Mouse (Mus musculus) embryonic facial prominence, embryonic 10.5 days (tissue): ENCODE results near the gene Pofut1. TPM values are rescaled to one million over a fixed set of nuclear protein-coding genes. Genes with fewer than 3 reads are reported as not detected.

Source experiments
- DNase-seq: peaks from one replicate; pipeline ENCODE4 v3.0.0-alpha.2; 2017; ENCODE audit warnings: low spot score
- H3K27ac ChIP-seq: fragments of 300-500 bp; sonication (generic); replicated peaks from 2 replicates; pipeline ENCODE4 v1.5.1; 2016; ENCODE audit warnings: mild to moderate bottlenecking
- H3K27me3 ChIP-seq: fragments of 300-500 bp; sonication (generic); replicated peaks from 2 replicates; pipeline ENCODE4 v1.6.1; 2016; ENCODE audit warnings: low read depth, mild to moderate bottlenecking; ENCODE audit not compliant: poor library complexity, severe bottlenecking
- H3K36me3 ChIP-seq: fragments of 300-500 bp; sonication (generic); replicated peaks from 2 replicates; pipeline ENCODE4 v1.6.1; 2016; ENCODE audit warnings: mild to moderate bottlenecking, moderate library complexity
- H3K4me1 ChIP-seq: fragments of 300-500 bp; sonication (generic); 2 replicates; pipeline ENCODE4 v1.6.1; 2016
- H3K4me3 ChIP-seq: fragments of 300-500 bp; sonication (generic); 2 replicates; pipeline ENCODE4 v1.5.1; 2016; ENCODE audit warnings: mild to moderate bottlenecking, moderate library complexity
- H3K9me3 ChIP-seq: fragments of 300-500 bp; sonication (generic); 2 replicates; pipeline ENCODE4 v1.6.1; 2016; ENCODE audit warnings: mild to moderate bottlenecking
- WGBS: fragments of 180-500 bp; shearing (Covaris S2); methylation state at CpG from one replicate; pipeline ENCODE4 v1.1.7; 2016; 5-methylcytosine and 5-hydroxymethylcytosine counted together
- polyA plus RNA-seq: library from polyadenylated mRNA; unstranded; fragments of >200 nt; fragmentation: Nextera tagmentation; extraction: Ambion mirVana; gene quantifications from 2 replicates; pipeline ENCODE4 v1.2.1, GENCODE M21; 2016

Gene Pofut1
- polyA plus RNA-seq, 1 experiment from 2014 or later: 5.6 TPM

DNA sequence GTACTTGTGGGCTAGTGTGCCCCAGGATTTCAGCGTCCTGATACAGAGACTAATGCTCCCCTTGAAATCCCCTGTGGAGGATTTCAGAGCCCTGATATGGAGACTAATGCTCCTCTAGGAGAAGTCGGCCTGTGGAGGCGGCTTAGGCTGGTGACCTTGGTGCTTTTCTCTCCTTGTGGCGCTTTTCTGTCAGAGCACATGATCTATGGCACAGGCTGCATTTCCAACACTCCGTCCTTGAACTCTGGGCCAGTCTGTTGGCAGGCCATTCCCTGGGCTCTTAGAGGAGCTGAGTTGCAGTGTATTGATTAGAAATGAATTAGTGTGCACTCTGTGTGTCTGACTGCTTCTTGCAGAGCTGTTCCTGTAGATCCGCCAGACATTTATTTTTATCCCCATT, 63.9 kb downstream of the Pofut1 start:
- 87% methylated on average over 6 of the region's 6 CpGs for WGBS
- DNase-seq: no peak
- H3K9me3 ChIP-seq: no peaks in the 10 kb centered on the region
- H3K36me3 ChIP-seq: peaks cover 5% of the 10 kb centered on the region
- H3K4me3 ChIP-seq: no peak overlapping the region
- H3K4me1 ChIP-seq: no peaks in the 10 kb centered on the region
- H3K27me3 ChIP-seq: no peaks in the 10 kb centered on the region
- H3K27ac ChIP-seq: no peak overlapping the region

DNA sequence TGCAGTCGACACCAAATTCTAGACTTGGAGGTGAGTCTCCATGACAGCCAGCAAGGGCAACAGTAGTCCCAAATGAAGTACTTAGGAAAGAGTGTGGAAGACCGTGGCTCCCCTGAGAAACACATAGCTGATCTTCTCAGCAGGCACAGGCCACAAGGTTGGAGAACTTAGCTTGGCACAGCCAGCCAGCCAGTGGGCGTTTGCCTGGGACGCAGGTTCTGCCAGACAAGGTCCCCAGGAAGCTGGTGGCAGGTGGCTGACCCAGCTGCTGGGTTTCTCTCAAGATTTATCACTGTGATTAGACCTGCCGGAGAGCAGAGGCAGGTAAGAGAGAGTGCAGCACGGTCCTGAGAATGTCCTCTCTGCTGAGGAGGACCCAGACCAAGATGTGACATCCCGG, 67.3 kb downstream of the Pofut1 start:
- no peaks in the 10 kb centered on the region for H3K27me3 ChIP-seq
- no peak overlapping the region for H3K4me3 ChIP-seq
- DNase-seq: no peak
- H3K9me3 ChIP-seq: no peaks in the 10 kb centered on the region
- H3K4me1 ChIP-seq: no peaks in the 10 kb centered on the region
- no peak overlapping the region for H3K27ac ChIP-seq
- 89% methylated on average over 7 of the region's 7 CpGs for WGBS
- H3K36me3 ChIP-seq: peaks cover 13% of the 10 kb centered on the region; the same call in 1 of the 2 replicates

DNA sequence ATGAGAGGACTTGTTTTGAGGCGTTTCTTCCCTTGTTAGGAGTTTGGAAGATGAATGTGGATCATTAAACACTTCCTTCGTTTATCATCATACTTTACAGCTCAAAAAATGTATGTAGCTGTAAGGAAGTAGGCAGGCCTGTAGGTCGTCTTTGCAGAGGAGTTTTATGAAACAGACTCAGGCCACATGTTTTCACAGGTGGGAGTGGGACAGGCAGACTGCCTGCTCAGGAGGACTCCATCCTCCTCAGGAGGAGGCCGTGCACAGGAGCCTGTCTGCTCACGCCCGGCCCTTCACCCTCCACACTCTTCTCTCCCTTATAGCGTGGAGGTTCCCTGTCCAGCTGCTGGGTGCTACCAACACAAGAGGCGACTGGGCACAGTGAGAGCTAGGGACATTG, 67.8 kb downstream of the Pofut1 start:
- Histone ChIP-seq H3K36me3 (peaks cover 13% of the 10 kb centered on the region; the same call in 1 of the 2 replicates), H3K4me3 (no peak overlapping the region), H3K27ac (no peak overlapping the region), H3K27me3 (no peaks in the 10 kb centered on the region), H3K4me1 (no peaks in the 10 kb centered on the region), H3K9me3 (no peaks in the 10 kb centered on the region)
- DNase-seq: no peak
- WGBS: 83% methylated on average over 8 of the region's 8 CpGs

DNA sequence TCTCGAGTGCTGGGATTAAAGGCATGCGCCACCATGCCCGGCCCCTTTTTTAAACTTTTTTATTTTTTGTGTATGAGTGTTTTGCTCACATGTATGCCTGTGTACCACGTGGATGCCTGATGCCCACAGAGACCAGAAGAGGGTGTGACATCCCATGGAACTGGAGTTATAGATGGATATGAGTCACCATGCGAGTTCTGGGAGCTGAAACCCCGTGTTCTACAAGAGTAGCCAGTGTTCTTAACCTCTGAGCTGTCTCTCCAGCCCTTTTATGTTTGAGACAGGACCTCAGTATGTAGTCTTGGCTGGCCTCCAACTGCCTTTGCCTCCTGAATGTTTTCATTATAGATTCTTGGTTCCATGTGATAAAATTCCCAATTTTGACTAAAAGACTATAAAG, 68.9 kb downstream of the Pofut1 start:
- Histone ChIP-seq H3K36me3 (peaks cover 13% of the 10 kb centered on the region; the same call in 1 of the 2 replicates), H3K27me3 (no peaks in the 10 kb centered on the region), H3K27ac (no peak overlapping the region), H3K9me3 (no peaks in the 10 kb centered on the region), H3K4me3 (no peak overlapping the region), H3K4me1 (no peaks in the 10 kb centered on the region)
- no peak for DNase-seq
- WGBS: 88% methylated on average over 6 of the region's 6 CpGs

DNA sequence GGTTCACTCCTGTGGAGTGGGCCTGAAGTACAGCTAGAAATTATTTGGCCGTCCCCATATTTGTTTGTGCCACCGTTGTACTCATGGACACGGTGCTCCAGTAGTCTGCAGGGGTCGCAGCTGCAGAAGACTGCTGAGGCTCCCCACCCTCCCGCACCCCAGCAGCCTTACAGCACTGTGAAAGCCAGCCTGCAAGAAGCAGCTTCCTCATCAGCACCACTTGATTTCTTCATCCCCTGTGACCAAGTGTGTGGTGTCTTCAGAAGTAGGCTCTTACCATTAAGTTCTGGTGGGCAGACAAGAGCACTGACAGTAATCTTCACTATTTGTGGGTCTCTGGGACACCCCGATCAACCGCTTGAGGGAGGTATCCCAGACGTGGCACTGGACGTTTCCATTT, 71.6 kb downstream of the Pofut1 start:
- Histone ChIP-seq H3K9me3 (no peaks in the 10 kb centered on the region), H3K27me3 (no peaks in the 10 kb centered on the region), H3K36me3 (peaks cover 31% of the 10 kb centered on the region), H3K4me1 (no peaks in the 10 kb centered on the region), H3K27ac (no peak overlapping the region), H3K4me3 (no peak overlapping the region)
- 90% methylated on average over 9 of the region's 9 CpGs for WGBS
- no peak for DNase-seq

DNA sequence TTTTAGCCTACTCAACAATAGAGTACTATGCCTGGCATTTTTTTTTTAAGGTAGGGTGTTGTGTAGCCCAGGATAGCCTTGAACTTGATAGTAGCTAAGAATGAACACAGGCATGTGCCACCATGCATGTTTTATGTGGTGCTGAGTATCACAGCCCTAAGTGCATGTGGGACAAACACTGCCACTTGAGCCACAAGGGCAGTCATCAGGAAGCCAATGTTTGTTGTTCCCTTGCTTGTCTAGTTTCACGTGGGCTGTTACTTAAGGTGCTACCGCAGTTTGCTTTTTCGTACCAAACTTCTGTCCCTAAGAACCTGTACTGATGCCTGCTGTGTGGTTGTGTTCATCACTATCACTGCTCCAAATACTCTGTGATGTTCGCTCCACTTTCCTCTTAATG, 77.1 kb downstream of the Pofut1 start:
- Histone ChIP-seq H3K4me1 (no peaks in the 10 kb centered on the region), H3K4me3 (no peak overlapping the region), H3K27ac (no peak overlapping the region), H3K36me3 (peaks cover 67% of the 10 kb centered on the region), H3K9me3 (no peaks in the 10 kb centered on the region), H3K27me3 (no peaks in the 10 kb centered on the region)
- WGBS: 95% methylated on average over 4 of the region's 4 CpGs
- no peak for DNase-seq

- WGBS: 86% methylated on average over 8 of the region's 8 CpGs
- no peak overlapping the region for H3K4me3 ChIP-seq
- no peaks in the 10 kb centered on the region for H3K9me3 ChIP-seq
These were observed 77.8 kb downstream of the Pofut1 start for GRCm38 (mm10) chr2:153319036-153319643.

More at GRCm38 (mm10) chr2:153319036-153319643, 77.8 kb downstream of the Pofut1 start:
- no peaks in the 10 kb centered on the region for H3K4me1 ChIP-seq
- H3K36me3 ChIP-seq: peaks cover 75% of the 10 kb centered on the region
- no peak overlapping the region for H3K27ac ChIP-seq
- no peak for DNase-seq
- H3K27me3 ChIP-seq: no peaks in the 10 kb centered on the region

Other genes with a start within 250 kb of the Pofut1 start
- gene Pdrg1, start 226.1 kb upstream of the Pofut1 start, polyA plus RNA-seq: 92.1 and 92.2 TPM in 2 replicates
- 0.36 and 0.38 TPM in 2 replicates for gene Xkr7, start 209.7 kb upstream of the Pofut1 start, polyA plus RNA-seq
- 1.2 TPM in 2 replicates for gene Ccm2l, start 175.6 kb upstream of the Pofut1 start, polyA plus RNA-seq
- gene Hck, start 133.1 kb upstream of the Pofut1 start, polyA plus RNA-seq: 1.3 and 1.4 TPM in 2 replicates
- 68.2 and 73.0 TPM in 2 replicates for gene Tm9sf4, start 80.2 kb upstream of the Pofut1 start, polyA plus RNA-seq
- gene Tspyl3, start 16.1 kb upstream of the Pofut1 start, polyA plus RNA-seq: 8.3 and 10.1 TPM in 2 replicates
- 25.6 and 28.1 TPM in 2 replicates for gene Plagl2, start 107 bp upstream of the Pofut1 start, polyA plus RNA-seq
- 6.2 and 6.4 TPM in 2 replicates for gene Kif3b, start 49.9 kb downstream of the Pofut1 start, polyA plus RNA-seq
- gene Asxl1, start 104.3 kb downstream of the Pofut1 start, polyA plus RNA-seq: 14.2 and 14.4 TPM in 2 replicates